8 mouse cellular contexts compared by ENCODE assay signal in the genomic region with DNA sequence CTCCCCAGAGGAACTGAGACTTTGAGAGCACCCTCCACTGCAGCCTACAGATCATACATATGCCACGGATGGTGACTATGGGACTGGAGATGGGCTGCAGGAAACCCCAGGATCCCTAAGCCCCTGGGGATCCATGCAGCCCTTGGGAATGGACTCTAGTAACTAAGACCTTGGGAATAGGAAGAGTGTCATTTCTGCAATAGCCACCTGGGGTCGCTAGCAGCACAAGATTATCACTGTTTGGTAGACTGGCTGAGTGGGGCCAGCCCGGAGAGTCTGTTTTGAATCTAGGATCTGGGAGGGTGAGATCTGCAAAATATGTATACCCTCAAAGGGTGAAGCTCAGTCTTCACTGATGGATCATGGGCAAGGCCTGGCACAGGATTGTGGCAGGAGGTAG. TPM values are rescaled to one million over a fixed set of nuclear protein-coding genes. Genes with fewer than 3 reads are reported as not detected.
A peak's percentile ranks its signal among the peaks of the same experiment; 100 is the strongest.
DNase-seq lines count a peak whose midpoint lies in the region; ATAC-seq and TF ChIP-seq lines count a peak whose summit lies in the region.

No protein-coding gene starts in this region.

- H3K9ac ChIP-seq in CH12.LX (ENCODE audit: insufficient read depth, low read depth): no peak overlapping the region
- H3K9ac ChIP-seq in kidney, embryonic 16.5 days (replicated peaks; ENCODE audit: low read length): no peak overlapping the region
- H3K9ac ChIP-seq in limb, embryonic 14.5 days (ENCODE audit: low read depth, low read length, severe bottlenecking): no peak overlapping the region
- H3K9ac ChIP-seq in neural tube, embryonic 11.5 days (ENCODE audit: low read length): no peak overlapping the region

- peak; percentile 63 for DNase-seq in CH12.LX (ENCODE audit: extremely low read depth)
- peak; percentile 78 for DNase-seq in R1 (ENCODE audit: low read depth, low spot score)
- peak; percentile 71 to 75 for DNase-seq in cerebellum, postnatal 10 days
- peak; percentile 76 for DNase-seq in gastrocnemius, adult 2 months
- DNase-seq in limb, embryonic 14.5 days (ENCODE audit: low spot score): peak; percentile 82
- DNase-seq in neural tube, embryonic 11.5 days (ENCODE audit: low spot score): peak; percentile 76
- DNase-seq in thymus, postnatal 36 days: peak; percentile 21

- in situ Hi-C loops in CH12.LX (cut with MboI; ENCODE audit: low pct_ligation_motif_present, low pct_unique_long_range_greater_than_20kb, low sequenced_read_pairs): no loop called here

- no peak overlapping the region for H3K27ac ChIP-seq in CH12.LX (ENCODE audit: insufficient read depth, low read depth)
- H3K27ac ChIP-seq in gastrocnemius, adult 2 months: no peak overlapping the region
- no peak overlapping the region for H3K27ac ChIP-seq in kidney, embryonic 16.5 days (ENCODE audit: low read length)
- H3K27ac ChIP-seq in limb, embryonic 14.5 days (replicated peaks; ENCODE audit: low read depth, low read length): no peak overlapping the region
- no peak overlapping the region for H3K27ac ChIP-seq in neural tube, embryonic 11.5 days (ENCODE audit: low read depth, low read length)

- peaks cover 0 to 12% of the 10 kb centered on the region in 2 experiments; a peak in 1 of 4 replicates for H3K4me1 ChIP-seq in CH12.LX (ENCODE audit: control insufficient read depth in 1 of 2, insufficient read depth in 2 of 2)
- H3K4me1 ChIP-seq in kidney, embryonic 16.5 days (ENCODE audit: insufficient read depth, low read length): no peaks in the 10 kb centered on the region
- no peaks in the 10 kb centered on the region for H3K4me1 ChIP-seq in limb, embryonic 14.5 days (ENCODE audit: control insufficient read depth, insufficient read depth, low read length)
- H3K4me1 ChIP-seq in neural tube, embryonic 11.5 days (ENCODE audit: control insufficient read depth, insufficient read depth, low read length): no peaks in the 10 kb centered on the region

- no peak overlapping the region for H3K4me3 ChIP-seq in CH12.LX (replicated peaks in 1 of 3; ENCODE audit: low read depth in 2 of 3, low read length in 2 of 3, poor library complexity in 1 of 3)
- H3K4me3 ChIP-seq in gastrocnemius, adult 2 months: no peak overlapping the region
- no peak overlapping the region for H3K4me3 ChIP-seq in kidney, embryonic 16.5 days (ENCODE audit: low read length)
- no peak overlapping the region for H3K4me3 ChIP-seq in limb, embryonic 14.5 days (replicated peaks; ENCODE audit: low read length)
- H3K4me3 ChIP-seq in neural tube, embryonic 11.5 days (ENCODE audit: low read depth, low read length): no peak overlapping the region

- TF ChIP-seq POLR2A in CH12.LX (IDR thresholded peaks at IDR 0.05; ENCODE audit: low read depth, low read length): no peak
- TF ChIP-seq POLR2A in limb, embryonic 14.5 days (IDR thresholded peaks at IDR 0.05; ENCODE audit: borderline replicate concordance, extremely low read depth, insufficient read depth, insufficient read length): no peak

- no peaks in the 10 kb centered on the region for H3K27me3 ChIP-seq in CH12.LX (replicated peaks)
- H3K27me3 ChIP-seq in kidney, embryonic 16.5 days (ENCODE audit: insufficient read depth, low read length): no peaks in the 10 kb centered on the region
- no peaks in the 10 kb centered on the region for H3K27me3 ChIP-seq in limb, embryonic 14.5 days (ENCODE audit: control insufficient read depth, insufficient read depth, low read length)
- H3K27me3 ChIP-seq in neural tube, embryonic 11.5 days (ENCODE audit: control insufficient read depth, insufficient read depth, low read length): no peaks in the 10 kb centered on the region

- ATAC-seq in kidney, embryonic 16.5 days (ENCODE audit: low FRiP score, low TSS enrichment): peak; percentile 49; the same call in 1 of the 2 replicates
- no peak for ATAC-seq in limb, embryonic 14.5 days (ENCODE audit: low FRiP score, low read depth)
- no peak for ATAC-seq in neural tube, embryonic 11.5 days (ENCODE audit: insufficient read depth, low FRiP score, low TSS enrichment)

- dilution Hi-C loops in CH12.LX (cut with MboI; ENCODE audit: extremely low pct_ligation_motif_present, extremely low pct_unique_long_range_greater_than_20kb, low sequenced_read_pairs): no loop called here

- intact Hi-C loops in gastrocnemius, adult 2 months (cut with DNase I): loop anchor here (1.0 to 2.0 kb wide), 2 partner anchors 18 to 40 kb away; no protein-coding TSS in a partner anchor

- TF ChIP-seq RAD21 in CH12.LX (IDR thresholded peaks at IDR 0.05; ENCODE audit: low read depth, low read length): peak; percentile 76

- no peak for TF ChIP-seq EP300 in CH12.LX (IDR thresholded peaks at IDR 0.05; ENCODE audit: low read length)

- peaks cover 0 to 26% of the 10 kb centered on the region in 2 experiments for H3K36me3 ChIP-seq in CH12.LX (replicated peaks in 1 of 2; ENCODE audit: control insufficient read depth in 1 of 2, insufficient read depth in 1 of 2, low read length in 1 of 2)
- H3K36me3 ChIP-seq in kidney, embryonic 16.5 days (ENCODE audit: insufficient read depth, low read length): peaks cover 3% of the 10 kb centered on the region; the same call in 1 of the 2 replicates
- peaks cover 7% of the 10 kb centered on the region for H3K36me3 ChIP-seq in limb, embryonic 14.5 days (ENCODE audit: control insufficient read depth, insufficient read depth, low read length)
- no peaks in the 10 kb centered on the region for H3K36me3 ChIP-seq in neural tube, embryonic 11.5 days (ENCODE audit: control insufficient read depth, insufficient read depth, low read length)

- 42% methylated on average over 3 of the region's 3 CpGs for WGBS in kidney, embryonic 16.5 days
- WGBS in limb, embryonic 14.5 days: 38% methylated on average over 3 of the region's 3 CpGs
- 40% methylated on average over 3 of the region's 3 CpGs for WGBS in neural tube, embryonic 11.5 days

- no peaks in the 10 kb centered on the region for H3K9me3 ChIP-seq in CH12.LX (replicated peaks; ENCODE audit: low read length)
- H3K9me3 ChIP-seq in kidney, embryonic 16.5 days (ENCODE audit: low read length): no peaks in the 10 kb centered on the region
- H3K9me3 ChIP-seq in limb, embryonic 14.5 days (ENCODE audit: control insufficient read depth, low read length): no peaks in the 10 kb centered on the region
- no peaks in the 10 kb centered on the region for H3K9me3 ChIP-seq in neural tube, embryonic 11.5 days (ENCODE audit: control insufficient read depth, low read length)

- H3K79me2 ChIP-seq in CH12.LX (replicated peaks; ENCODE audit: control insufficient read depth, extremely low read depth, insufficient read depth, poor library complexity, severe bottlenecking): no peaks in the 10 kb centered on the region

- peak; percentile 78 to 82 for TF ChIP-seq CTCF in CH12.LX (conservative IDR thresholded peaks at IDR 0.05 in 1 of 2, IDR thresholded peaks at IDR 0.05 in 1 of 2; ENCODE audit: low read depth in 2 of 2, low read length in 2 of 2)
- peak; percentile 80 for TF ChIP-seq CTCF in gastrocnemius, adult 2 months (IDR thresholded peaks at IDR 0.05)

- no peak overlapping the region for H3K4me2 ChIP-seq in CH12.LX (ENCODE audit: insufficient read depth, low read depth, poor library complexity, severe bottlenecking)
- H3K4me2 ChIP-seq in kidney, embryonic 16.5 days (replicated peaks; ENCODE audit: low read depth, low read length): no peak overlapping the region
- no peak overlapping the region for H3K4me2 ChIP-seq in limb, embryonic 14.5 days (replicated peaks; ENCODE audit: low read depth, low read length, severe bottlenecking)
- no peak overlapping the region for H3K4me2 ChIP-seq in neural tube, embryonic 11.5 days (ENCODE audit: low read depth)

TF ChIP-seq in CH12.LX, 34 proteins besides CTCF, POLR2A, EP300 and RAD21:
- TF ChIP-seq E2F4 (IDR thresholded peaks at IDR 0.05; ENCODE audit: insufficient replicate concordance, low read depth, low read length) (no peak), ETS1 (conservative IDR thresholded peaks at IDR 0.05; ENCODE audit: low read depth, low read length) (no peak), SMC3 (IDR thresholded peaks at IDR 0.05; ENCODE audit: low read depth, low read length) (peak; percentile 69), HCFC1 (IDR thresholded peaks at IDR 0.05; ENCODE audit: low read depth, low read length) (no peak)

RNA-seq across cellular contexts. Expression of a gene that starts 17.1 kb away (rescaled TPM):
- total RNA-seq in CH12.LX (2012; rRNA removed) (0.04 and 0.08 TPM in 2 replicates), CH12.LX (2014; rRNA removed) (not detected in 2 replicates)
- not detected in 2 replicates for polyA plus RNA-seq in CH12.LX (2012; ENCODE audit: insufficient read length, low read depth)
- 10 to 100 TPM; 29.7 to 48.8 TPM for total RNA-seq in gastrocnemius, adult 2 months (2021)
- 4.3 and 4.9 TPM in 2 replicates for polyA plus RNA-seq in kidney, embryonic 16.5 days (2015; fragmentation: Nextera tagmentation; extraction: Ambion mirVana)
- 4.9 and 7.7 TPM in 2 replicates for polyA plus RNA-seq in limb, embryonic 14.5 days (2012; rRNA removed)
- 4.6 and 4.9 TPM in 2 replicates for polyA plus RNA-seq in limb, embryonic 14.5 days (2014; fragmentation: Nextera tagmentation; extraction: Ambion mirVana)
- polyA plus RNA-seq in neural tube, embryonic 11.5 days (2014; fragmentation: Nextera tagmentation; extraction: Ambion mirVana): 7.9 and 8.4 TPM in 2 replicates

RNA-seq across cellular contexts. Expression of a gene that starts 37.0 kb away (rescaled TPM):
- 39.1 and 42.5 TPM in 2 replicates for total RNA-seq in CH12.LX (2012; rRNA removed)
- 99.4 and 104 TPM in 2 replicates for total RNA-seq in CH12.LX (2014; rRNA removed)
- polyA plus RNA-seq in CH12.LX (2012; ENCODE audit: insufficient read length, low read depth): 98.5 and 110 TPM in 2 replicates
- total RNA-seq in gastrocnemius, adult 2 months (2021): 10 to 100 TPM; 55.0 to 60.2 TPM
- 81.5 and 82.3 TPM in 2 replicates for polyA plus RNA-seq in kidney, embryonic 16.5 days (2015; fragmentation: Nextera tagmentation; extraction: Ambion mirVana)
- 27.3 and 42.0 TPM in 2 replicates for polyA plus RNA-seq in limb, embryonic 14.5 days (2012; rRNA removed)
- 79.6 and 87.7 TPM in 2 replicates for polyA plus RNA-seq in limb, embryonic 14.5 days (2014; fragmentation: Nextera tagmentation; extraction: Ambion mirVana)
- 57.4 and 60.8 TPM in 2 replicates for polyA plus RNA-seq in neural tube, embryonic 11.5 days (2014; fragmentation: Nextera tagmentation; extraction: Ambion mirVana)

RNA-seq across cellular contexts. Expression of a gene that starts 37.9 kb away (rescaled TPM):
- total RNA-seq in CH12.LX (2012; rRNA removed) (11.1 and 12.0 TPM in 2 replicates), CH12.LX (2014; rRNA removed) (30.7 and 35.2 TPM in 2 replicates)
- 23.2 and 30.7 TPM in 2 replicates for polyA plus RNA-seq in CH12.LX (2012; ENCODE audit: insufficient read length, low read depth)
- 10 to 100 TPM; 64.9 to 67.6 TPM for total RNA-seq in gastrocnemius, adult 2 months (2021)
- 88.3 and 91.1 TPM in 2 replicates for polyA plus RNA-seq in kidney, embryonic 16.5 days (2015; fragmentation: Nextera tagmentation; extraction: Ambion mirVana)
- 76.7 and 78.7 TPM in 2 replicates for polyA plus RNA-seq in limb, embryonic 14.5 days (2012; rRNA removed)
- polyA plus RNA-seq in limb, embryonic 14.5 days (2014; fragmentation: Nextera tagmentation; extraction: Ambion mirVana): 113 and 126 TPM in 2 replicates
- 194 and 200 TPM in 2 replicates for polyA plus RNA-seq in neural tube, embryonic 11.5 days (2014; fragmentation: Nextera tagmentation; extraction: Ambion mirVana)

Comparison
In these comparisons a context has a peak if more than half of its experiments do, and no peak if none do; other contexts are left out.
1. DNase-seq: peak in every context shown above with its lines; median percentile 82 in limb, embryonic 14.5 days; 78 in R1; 76 in gastrocnemius, adult 2 months; 76 in neural tube, embryonic 11.5 days; 73 in cerebellum, postnatal 10 days; 63 in CH12.LX; 21 in thymus, postnatal 36 days.